Mouse (Mus musculus) mature B cell (primary cell): ENCODE data around the gene Sipa1l2.

Experiments used
- in situ Hi-C: fragments of 300-500 bp; cut with MboI; formaldehyde crosslinking; loops from 2 replicates; pipeline ENCODE4 v1.14.3; 2019

Sipa1l2 gene

GRCm38 (mm10) chr8:125368341-125369035, 201.1 kb downstream of the Sipa1l2 start:
- in situ Hi-C loops, result no loop called here
